Mouse (Mus musculus) effector memory CD4-positive, alpha-beta T cell, adult 7 months (primary cell): ENCODE measurements around the gene Brap. TPM values are rescaled to one million over a fixed set of nuclear protein-coding genes. Genes with fewer than 3 reads are reported as not detected.

ENCODE experiments used
- polyA plus RNA-seq: library from polyadenylated mRNA; unstranded; fragments of 100-300 nt; shearing (Covaris generic); gene quantifications from one replicate; pipeline ENCODE4 v1.2.1, GENCODE M21; 2017

Brap gene
- 100.0 TPM for polyA plus RNA-seq

DNA sequence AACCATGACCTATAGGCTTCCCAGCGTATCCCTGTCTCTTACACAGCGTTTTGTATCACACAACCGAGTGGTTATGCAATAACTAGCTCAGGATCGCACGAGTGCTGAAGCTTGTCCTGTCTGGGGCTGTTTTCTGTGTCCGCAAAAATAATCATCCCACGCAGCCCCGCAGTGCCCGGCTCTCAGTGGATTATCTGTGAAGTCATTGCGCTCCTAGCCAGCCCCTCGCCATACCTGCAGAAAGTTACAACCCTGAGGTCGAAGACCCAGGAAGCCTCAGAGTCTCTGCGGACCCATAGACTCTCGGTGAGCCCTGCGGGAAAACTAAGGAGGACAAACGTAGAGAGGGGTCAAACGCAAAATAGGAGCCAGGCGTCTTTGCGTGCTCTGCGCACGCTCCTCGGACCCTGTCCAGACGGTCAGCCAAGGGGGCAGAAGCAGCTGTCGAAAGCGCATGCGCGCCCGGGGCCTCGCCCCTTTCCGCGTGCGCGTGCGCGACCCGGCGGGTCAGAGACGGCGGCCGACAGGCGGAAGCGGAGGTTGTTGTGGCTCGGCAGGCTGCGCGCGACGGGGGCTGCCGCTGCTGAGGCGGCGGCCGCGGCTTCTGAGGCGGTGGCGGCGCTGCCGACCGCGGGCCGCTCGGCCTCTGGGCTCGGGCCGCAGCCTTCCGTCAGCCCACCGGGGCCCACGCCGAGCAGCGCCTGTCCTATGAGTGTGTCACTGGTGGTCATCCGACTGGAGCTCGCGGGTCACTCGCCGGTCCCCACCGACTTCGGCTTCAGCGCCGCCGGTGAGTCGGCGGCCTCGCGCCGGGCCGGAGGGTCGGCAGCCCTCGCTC is at the start of gene Brap, which contains the start of gene Acad10:
Gene Brap, plus strand, starts transcription at position 505 of the 838 bp plus-strand sequence.
Gene Acad10, minus strand, starts transcription at position 456 of the 838 bp plus-strand sequence.

DNA sequence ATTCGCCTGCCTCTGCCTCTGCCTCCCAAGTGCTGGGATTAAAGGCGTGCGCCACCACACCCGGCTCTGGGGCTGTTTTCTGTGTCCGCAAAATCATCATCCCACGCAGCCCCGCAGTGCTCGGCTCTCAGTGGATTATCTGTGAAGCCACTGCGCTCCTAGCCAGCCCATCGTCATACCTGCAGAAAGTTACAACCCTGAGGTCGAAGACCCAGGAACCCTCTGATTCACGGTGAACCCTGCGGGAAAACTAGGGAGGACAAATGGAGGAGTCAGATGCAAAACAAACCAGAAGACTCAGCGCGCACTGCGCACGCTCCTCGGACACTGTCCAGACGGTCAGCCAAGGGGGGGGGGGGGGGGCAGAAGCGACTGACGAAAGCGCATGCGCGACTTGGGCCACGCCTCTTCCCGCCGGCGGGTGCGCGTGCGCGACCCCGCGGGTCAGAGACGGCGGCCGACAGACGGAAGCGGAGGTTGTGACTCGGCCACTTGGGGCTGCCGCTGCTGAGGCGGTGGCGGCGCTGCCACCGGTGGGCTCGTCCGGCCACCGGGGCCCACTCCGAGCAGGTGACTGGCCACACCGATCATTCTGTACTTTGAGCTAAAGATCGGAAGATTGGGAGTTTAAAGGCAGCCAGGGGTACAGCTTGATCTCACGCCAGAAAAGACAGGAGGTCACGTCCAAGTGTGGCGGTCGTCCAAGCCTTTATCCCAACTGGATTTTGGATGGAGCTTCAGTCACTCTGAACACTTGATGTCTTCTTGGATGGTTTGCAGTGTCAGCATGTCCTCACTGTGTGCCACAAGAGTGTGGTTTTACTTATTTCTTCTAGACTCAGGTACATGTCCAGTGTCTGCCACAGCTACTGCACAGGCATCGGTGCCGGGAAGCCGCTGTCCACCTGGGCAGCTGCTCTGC is 41.5 kb upstream of the Brap start, which contains the start of gene Acad12:
Gene Acad12, minus strand, starts transcription at position 347 of the 922 bp plus-strand sequence.

DNA sequence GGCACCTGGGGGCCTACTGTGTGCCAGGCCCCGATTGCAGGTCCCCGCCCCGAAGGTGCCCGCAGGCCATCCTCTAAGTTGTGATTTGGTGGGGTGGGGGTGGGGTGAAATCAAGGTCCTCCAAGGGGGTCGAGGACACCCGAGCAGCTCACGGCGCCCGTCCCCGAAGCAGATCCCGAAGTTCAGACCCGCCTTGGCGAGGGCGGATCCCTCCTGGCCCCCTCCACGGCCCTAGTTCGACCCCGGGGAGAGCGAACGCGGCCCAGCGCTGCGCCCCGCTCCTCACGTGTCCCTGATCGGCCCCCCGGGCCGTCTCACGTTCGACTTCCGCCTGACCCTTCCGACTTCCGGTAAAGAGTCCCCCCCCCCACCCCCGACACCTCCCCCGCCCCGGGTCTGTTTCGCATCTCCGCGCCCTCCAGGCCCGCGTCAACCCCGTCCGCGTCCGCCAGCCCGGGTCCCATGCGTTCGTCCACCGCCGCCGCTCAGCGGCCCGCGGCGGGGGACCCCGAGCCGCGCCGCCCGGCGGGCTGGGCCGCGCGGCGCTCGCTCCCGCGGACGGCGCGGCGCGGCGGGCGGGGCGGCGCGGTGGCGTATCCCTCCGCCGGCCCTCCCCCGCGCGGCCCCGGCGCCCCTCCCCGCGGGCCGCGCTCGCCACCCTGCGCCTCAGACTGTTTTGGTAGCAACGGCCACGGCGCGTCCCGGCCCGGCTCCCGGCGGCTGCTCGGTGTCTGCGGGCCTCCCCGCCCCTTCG is 51.0 kb downstream of the Brap start, which contains the start of gene Atxn2:
Gene Atxn2, plus strand, starts transcription at position 164 of the 754 bp plus-strand sequence.

Other genes starting within 250 kb of the Brap start
- gene Tmem116, start 208.7 kb upstream of the Brap start, polyA plus RNA-seq = 1.2 TPM
- 36.9 TPM for gene Erp29, start 208.1 kb upstream of the Brap start, polyA plus RNA-seq
- gene Adam1b, start 157.1 kb upstream of the Brap start, polyA plus RNA-seq = not detected
- 0.45 TPM for gene Adam1a, start 115.1 kb upstream of the Brap start, polyA plus RNA-seq
- gene Gm42878, start 115.1 kb upstream of the Brap start, polyA plus RNA-seq = not detected
- gene Mapkapk5, start 114.7 kb upstream of the Brap start, polyA plus RNA-seq = 64.0 TPM
- gene Aldh2, start 66.7 kb upstream of the Brap start, polyA plus RNA-seq = 2.4 TPM
- gene Acad12, start 41.6 kb upstream of the Brap start, polyA plus RNA-seq = 1.7 TPM
- 4.2 TPM for gene Acad10, start within 50 bp of the Brap start, polyA plus RNA-seq
- 37.4 TPM for gene Atxn2, start 50.8 kb downstream of the Brap start, polyA plus RNA-seq
- gene Sh2b3, start 177.1 kb downstream of the Brap start, polyA plus RNA-seq = 46.8 TPM
- 6.6 TPM for gene Pheta1, start 188.4 kb downstream of the Brap start, polyA plus RNA-seq